Mouse (Mus musculus) urinary bladder, adult 18-20 months (tissue): ENCODE results near the gene Dpep3.

ENCODE experiments used
- DNase-seq, 2 experiments: peaks; one replicate each; pipeline ENCODE4 v3.0.0; 2022; ENCODE audit warnings: low spot score in 2 of 2, mixed read lengths in 2 of 2

Dpep3 gene

GRCm38 (mm10) chr8:105975363-105975762, 3.9 kb downstream of the Dpep3 start:
- no peak for DNase-seq

GRCm38 (mm10) chr8:105971019-105971720, 8.1 kb downstream of the Dpep3 start:
- no peak for DNase-seq

GRCm38 (mm10) chr8:105969367-105969766, 9.9 kb downstream of the Dpep3 start:
- DNase-seq = no peak

GRCm38 (mm10) chr8:105966692-105967311, 12.4 kb downstream of the Dpep3 start:
- no peak for DNase-seq

GRCm38 (mm10) chr8:105965905-105966341, 13.3 kb downstream of the Dpep3 start, which contains the start of gene Slc12a4:
Gene Slc12a4 (minus strand): TSS chr8:105966097.
- peak; percentile 73 to 78 for DNase-seq

GRCm38 (mm10) chr8:105965266-105965904, 13.8 kb downstream of the Dpep3 start:
- DNase-seq = peak; percentile 58 to 61

GRCm38 (mm10) chr8:105964506-105965265, 14.5 kb downstream of the Dpep3 start:
- DNase-seq = no peak

GRCm38 (mm10) chr8:105961536-105961935, 17.7 kb downstream of the Dpep3 start:
- no peak for DNase-seq

- no peak for DNase-seq
These were observed 18.1 kb downstream of the Dpep3 start for GRCm38 (mm10) chr8:105961101-105961500.

GRCm38 (mm10) chr8:105959350-105959749, 19.9 kb downstream of the Dpep3 start:
- DNase-seq = peak; percentile 86 to 88

GRCm38 (mm10) chr8:105957813-105958212, 21.4 kb downstream of the Dpep3 start:
- DNase-seq = no peak

- DNase-seq = no peak
These were observed 22.7 kb downstream of the Dpep3 start for GRCm38 (mm10) chr8:105956556-105956955.

GRCm38 (mm10) chr8:105951057-105951659, 28.1 kb downstream of the Dpep3 start:
- no peak for DNase-seq

GRCm38 (mm10) chr8:105949350-105949749, 29.9 kb downstream of the Dpep3 start:
- no peak for DNase-seq

GRCm38 (mm10) chr8:105943321-105943739, 35.9 kb downstream of the Dpep3 start, which contains the start of gene Lcat:
Gene Lcat (minus strand): TSS chr8:105943382.
- DNase-seq = no peak

- no peak for DNase-seq
These were observed 36.7 kb downstream of the Dpep3 start for GRCm38 (mm10) chr8:105942542-105942941.

- no peak for DNase-seq
These were observed 37.2 kb downstream of the Dpep3 start for GRCm38 (mm10) chr8:105942026-105942425.

- DNase-seq = no peak
These were observed 40.9 kb downstream of the Dpep3 start, which contains the start of gene Psmb10 for GRCm38 (mm10) chr8:105938306-105938669. Gene Psmb10 (minus strand): TSS chr8:105938444.

GRCm38 (mm10) chr8:105937496-105938305, 41.5 kb downstream of the Dpep3 start:
- DNase-seq = peak in 1 of 2 experiments; percentile 57

GRCm38 (mm10) chr8:105936866-105937475, 42.3 kb downstream of the Dpep3 start:
- DNase-seq = peak; percentile 81 to 85
